Mouse (Mus musculus) stomach, postnatal 0 days (tissue): ENCODE measurements at regions not wholly inside any gene's neighbourhood (a gene's known extent, or its start where the extent isn't known, plus 50 kb on each side); places are given as distances from the start of the nearest gene placed in this dataset.

Source experiments
- CTCF ChIP-seq: IDR thresholded peaks from 2 replicates; pipeline ENCODE4 v1.5.1; 2016; ENCODE audit warnings: antibody characterized with exemption, low read depth, mild to moderate bottlenecking, moderate library complexity
- EP300 ChIP-seq: optimal IDR thresholded peaks from 2 replicates; pipeline ENCODE3; 2016; ENCODE audit warnings: antibody characterized with exemption

DNA sequence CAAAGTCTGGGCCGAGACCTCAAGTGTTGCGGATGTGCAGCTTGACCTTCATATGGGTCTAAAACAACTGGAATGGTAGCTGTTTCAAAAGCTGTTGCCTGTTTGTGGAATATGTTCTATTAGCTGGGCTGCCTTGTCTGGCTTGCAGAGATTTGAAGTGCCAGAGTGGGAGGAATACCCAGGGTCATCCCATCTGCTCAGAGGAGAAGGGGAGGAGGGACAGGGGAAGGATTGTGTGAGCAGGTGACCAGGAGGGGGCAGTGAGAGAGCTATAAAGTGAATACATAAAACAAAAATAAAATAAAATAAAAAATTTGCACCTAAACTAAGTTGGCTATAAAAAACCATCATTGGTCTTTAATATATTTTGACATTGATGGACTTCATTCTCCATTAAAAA is 377.7 kb downstream of the Bmper start:
- TF ChIP-seq CTCF (no peak), EP300 (no peak)
